Mouse (Mus musculus) gastrocnemius, postnatal 36 days (tissue): ENCODE data around the gene Akap2. TPM values are rescaled to one million over a fixed set of nuclear protein-coding genes. Genes with fewer than 3 reads are reported as not detected.

Experiments used
- DNase-seq, 2 experiments: peaks; one replicate each; pipeline ENCODE4 v3.0.0; 2022
- intact Hi-C: fragments of 180-260 bp; cut with DNase I; formaldehyde crosslinking; loops from one replicate; pipeline ENCODE4 v1.15.1; 2025
- total RNA-seq, 2 experiments: library from RNA; stranded (reverse); gene quantifications; 2 replicates each; pipeline ENCODE4 v1.2.3; 2021

Akap2 gene
- total RNA-seq, 2 experiments from 2014 or later, result 29.6 to 35.6 TPM

DNA sequence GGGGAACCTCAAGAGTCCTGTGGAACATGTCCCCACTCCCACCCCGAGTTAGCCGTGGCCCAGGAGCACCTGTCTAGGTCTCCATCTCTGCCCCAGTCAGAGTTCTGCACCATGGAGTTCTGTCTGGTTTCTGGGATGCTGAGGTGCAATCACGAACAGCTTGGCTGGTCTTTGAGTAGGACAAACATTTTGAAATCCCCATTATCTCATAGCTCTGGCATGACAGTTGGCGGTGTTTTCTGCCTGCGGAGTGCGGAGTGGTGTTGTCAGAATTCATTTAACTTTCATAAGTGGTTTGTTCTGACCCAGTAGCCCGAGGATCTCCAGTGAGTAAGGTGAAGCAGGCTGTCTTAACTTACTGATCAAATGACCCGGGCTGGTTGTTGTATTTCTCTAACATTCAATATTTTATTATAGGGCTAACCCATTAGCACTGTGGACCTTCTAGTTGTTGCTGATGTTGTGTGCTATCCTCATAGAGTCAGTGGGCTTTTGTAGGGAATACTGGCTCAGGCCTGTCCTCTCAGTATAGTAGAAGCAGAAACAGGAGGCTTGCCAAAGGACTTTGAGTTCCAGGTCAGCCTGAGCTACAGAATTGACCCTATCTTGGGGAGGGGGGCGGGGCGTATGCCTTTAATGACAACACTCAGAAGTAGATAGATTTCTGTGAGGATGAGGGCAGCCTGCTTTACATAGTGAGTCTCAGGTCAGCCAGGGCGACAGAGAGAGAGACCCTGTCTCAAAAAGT is 66.6 kb downstream of the Akap2 start:
- intact Hi-C loops, result no loop called here
- no peak for DNase-seq

DNA sequence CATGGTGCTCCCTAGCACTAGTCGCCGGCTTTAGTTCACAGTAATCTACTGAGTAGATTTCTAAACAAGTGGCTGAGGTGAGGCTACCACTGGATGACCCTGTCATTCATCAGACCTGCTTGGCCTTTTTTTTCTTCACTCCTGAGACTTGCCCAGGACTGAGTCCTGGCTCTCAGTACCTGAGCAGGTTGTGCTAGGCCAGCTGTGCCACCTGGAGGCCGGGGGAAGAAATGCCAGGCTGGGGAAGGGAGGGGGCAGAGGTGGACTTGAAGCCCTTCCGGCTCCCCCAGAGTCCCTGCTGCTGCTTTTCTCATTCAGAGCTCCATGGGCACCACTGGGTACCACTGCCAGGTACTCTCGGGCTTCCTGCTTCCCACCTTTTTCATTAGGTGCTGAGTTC is 71.3 kb downstream of the Akap2 start:
- DNase-seq, result no peak
- intact Hi-C loops, result loop anchor here (1.0 to 5.0 kb wide), 2 partner anchors 94 to 117 kb away; no protein-coding TSS in a partner anchor

DNA sequence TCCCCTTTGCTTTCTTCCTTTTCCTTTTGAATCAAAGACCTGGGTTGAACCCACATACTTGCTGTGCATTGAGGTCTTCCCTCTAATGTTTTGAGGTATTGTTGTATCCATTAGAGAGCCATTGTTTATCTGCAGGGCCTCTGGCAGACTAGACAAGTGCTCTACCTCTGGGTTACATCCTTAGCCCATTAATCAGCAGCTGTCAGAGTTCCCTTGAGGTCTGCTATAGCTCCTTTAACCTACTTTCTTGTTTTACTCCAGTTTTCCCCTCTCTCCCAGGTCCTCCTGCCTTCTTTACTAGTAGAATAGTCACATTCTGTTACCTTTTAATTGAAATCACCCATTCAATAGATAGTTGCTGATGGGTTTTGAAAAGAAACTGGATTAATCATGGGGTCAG is 71.7 kb downstream of the Akap2 start:
- intact Hi-C loops, result loop anchor here (5.0 kb wide), 1 partner anchor 93 kb away; no protein-coding TSS in a partner anchor

DNA sequence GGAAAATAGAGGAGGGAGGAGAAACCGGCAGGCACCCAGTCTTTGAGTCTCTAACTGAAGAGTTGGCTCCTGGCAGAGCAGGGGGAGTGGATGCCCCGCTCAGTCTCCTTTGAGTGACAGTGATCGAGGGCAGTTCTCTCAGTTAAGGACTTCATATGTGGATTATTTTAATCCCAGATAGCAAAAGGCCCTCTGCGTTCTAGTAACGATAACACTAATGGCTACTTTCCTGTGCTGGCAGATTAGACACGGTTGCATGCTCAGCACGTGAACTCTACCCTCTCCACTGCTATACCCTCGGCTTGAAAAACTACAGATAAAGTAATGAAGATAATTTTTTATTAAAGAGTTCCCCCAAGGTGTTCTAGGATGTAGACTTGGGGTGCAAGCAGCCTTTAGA is 76.5 kb downstream of the Akap2 start:
- intact Hi-C loops, result no loop called here

More for the DNA sequence above, 71.7 kb downstream of the Akap2 start:
- no peak for DNase-seq

DNA sequence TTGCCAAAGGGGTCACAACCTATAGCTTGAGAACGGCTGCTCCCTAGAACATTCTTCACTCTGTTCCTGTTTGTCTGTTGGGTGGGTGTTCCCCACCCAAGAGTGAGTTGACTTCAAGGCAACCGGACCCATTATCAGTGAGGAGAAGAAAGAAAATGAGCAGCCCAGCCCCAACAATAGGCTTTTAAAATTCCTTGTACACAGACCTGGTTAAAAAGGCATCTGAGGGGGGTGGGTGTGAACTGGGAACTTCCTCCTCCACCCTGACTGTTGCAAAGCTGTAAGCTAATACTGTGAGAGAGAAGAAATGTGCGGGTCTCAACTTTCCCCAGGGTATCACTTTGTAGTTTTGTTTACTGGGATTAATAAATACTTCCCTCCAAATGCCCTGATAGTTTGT is 77.1 kb downstream of the Akap2 start:
- no peak for DNase-seq
- intact Hi-C loops, result no loop called here

More for the DNA sequence above, 76.5 kb downstream of the Akap2 start:
- no peak for DNase-seq

DNA sequence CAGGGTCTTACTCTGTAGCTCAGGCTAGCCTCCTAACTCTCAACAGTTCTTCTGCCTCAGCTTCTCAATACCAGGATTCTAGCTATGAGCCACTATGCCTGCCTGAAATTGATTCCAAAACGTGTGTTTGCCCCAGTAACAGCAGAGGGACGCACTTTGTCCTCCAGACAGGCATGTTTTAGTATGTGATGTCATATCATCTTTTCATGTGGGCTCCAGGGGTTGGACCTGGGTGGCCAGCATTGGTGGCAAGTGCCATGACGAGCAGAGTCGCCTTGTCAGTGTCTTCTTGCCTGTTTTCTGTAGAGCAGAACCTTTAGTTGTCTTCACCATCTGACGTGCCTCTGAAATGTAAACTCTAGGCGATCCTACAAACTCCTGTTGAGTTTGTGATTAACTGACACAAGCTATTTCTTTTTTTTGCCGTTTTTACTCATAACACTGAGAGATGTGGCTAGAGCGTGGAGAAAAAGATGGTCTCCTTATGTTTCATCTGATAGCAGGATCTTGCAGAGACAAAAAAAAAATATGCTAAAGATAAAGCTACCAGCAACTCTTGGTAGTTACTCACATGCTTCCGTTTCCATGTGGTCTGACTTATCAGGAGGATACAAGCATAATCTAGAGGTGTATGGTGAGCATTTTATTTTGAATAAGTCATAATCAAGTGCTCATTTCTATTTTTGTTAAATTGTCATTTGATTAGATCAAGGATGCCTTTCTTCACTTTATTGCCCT is 80.3 kb downstream of the Akap2 start:
- no peak for DNase-seq
- intact Hi-C loops, result no loop called here

DNA sequence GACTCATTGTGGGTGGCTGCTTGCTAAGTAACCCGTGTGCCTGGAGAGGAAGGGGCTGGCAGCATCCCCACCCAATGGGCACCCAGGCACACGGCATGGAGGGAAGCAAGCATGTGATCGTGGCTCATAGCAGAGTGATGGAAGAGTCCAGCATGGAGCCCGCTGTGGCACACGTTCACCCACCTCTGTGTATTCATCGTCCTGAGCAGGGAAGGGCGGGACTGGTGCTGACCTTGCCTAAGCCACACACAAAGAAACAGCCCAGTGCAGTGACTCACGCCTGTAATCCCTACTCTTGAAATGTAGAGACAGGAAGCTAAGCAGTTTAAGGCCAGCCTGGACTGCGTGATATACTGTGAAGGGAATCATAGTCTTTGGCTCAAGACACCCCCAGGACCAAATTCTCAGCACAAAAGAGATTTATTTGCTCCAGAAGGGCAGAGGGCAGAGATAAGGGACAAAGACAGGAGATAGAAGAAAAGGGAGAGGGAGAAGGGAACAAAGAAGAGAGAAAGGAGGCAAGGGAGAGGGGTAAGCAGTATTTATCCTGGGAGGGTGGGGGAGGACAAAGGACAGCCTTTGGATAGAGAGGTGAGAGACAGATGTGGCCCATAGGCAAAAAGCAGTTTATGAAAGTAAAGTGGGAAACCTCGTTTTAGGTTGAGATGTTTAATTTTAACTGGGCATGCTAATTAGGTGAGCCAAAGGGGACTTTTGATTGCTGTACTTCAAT is 81.0 kb downstream of the Akap2 start:
- intact Hi-C loops, result no loop called here

DNA sequence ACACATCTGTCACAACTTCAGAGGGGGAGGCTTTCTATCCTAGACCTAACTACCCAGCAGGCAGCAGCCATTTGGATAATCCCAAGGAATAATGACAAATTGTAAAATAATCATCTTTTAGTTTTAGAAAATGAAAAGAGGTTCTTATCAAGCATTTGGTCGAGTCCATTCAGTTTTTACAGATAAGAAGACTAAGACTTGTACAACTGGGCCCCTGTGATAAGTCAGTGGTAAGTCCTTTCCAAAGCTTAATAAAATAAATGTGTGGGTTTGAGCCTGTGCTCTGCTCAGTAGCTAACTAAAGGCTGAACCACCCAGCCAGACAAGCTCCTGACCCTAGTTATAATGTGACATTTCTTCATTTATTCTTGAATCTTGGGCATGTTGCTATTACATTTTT is 81.8 kb downstream of the Akap2 start:
- intact Hi-C loops, result no loop called here
- DNase-seq, result no peak

More for the DNA sequence above, 81.0 kb downstream of the Akap2 start:
- DNase-seq, result no peak

DNA sequence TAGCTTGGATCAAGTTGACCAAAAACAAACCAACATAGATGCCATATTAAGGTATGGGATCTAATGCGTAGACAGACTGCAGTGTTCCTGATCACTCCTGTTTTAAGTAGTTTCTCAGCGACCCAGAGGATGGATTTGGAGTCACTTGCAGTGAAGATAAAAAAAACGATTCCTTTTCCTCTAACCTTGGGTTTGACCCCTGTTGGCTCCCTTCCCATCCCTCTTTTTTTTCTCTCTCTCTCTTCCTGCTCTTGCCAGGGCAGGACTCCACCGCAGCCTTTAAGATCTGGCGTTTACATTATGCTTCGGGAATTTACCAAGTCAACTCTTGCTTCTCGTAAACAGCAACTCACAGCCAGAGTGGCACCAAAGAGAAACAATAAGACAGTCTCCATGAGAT is 83.8 kb downstream of the Akap2 start:
- no peak for DNase-seq
- intact Hi-C loops, result no loop called here

DNA sequence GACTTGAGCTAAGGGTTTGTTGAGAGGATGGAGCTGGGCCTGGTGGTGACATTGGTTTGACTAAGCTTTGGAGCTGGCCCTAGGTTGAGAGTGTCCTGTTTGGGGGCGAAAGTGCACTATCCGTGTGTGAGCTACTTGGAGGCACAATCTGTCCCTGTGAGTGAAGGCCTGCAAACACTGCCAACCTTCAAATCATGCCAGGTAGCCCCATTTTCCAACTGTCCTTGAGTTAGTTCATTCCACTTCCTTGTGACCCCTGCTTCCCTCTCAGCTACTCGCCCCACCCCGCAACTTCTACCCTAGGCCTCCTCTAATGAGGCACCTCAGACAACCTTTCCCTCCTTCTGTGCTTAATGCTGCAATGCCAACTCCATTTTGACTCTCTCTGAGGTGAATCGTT is 84.5 kb downstream of the Akap2 start:
- intact Hi-C loops, result no loop called here
- DNase-seq, result no peak

DNA sequence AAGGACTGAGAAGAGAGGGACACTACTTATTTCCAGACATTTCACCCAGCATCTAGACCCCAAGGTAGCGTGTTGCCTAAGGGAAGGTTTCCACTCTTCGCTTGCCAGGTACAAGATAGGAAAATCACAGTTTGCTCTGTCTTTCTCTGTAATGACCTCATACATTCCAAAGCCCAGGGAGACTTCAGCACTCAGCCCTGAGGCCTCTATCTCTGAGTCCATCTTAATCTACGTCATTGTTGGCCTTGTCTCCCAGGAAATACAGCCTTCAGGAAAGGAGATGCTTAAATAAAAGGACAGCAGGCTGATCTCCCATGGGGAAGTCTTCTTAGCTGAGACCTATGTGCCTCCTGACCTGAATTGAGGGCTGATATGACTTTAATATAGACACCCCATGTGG is 85.0 kb downstream of the Akap2 start:
- intact Hi-C loops, result no loop called here
- DNase-seq, result no peak

DNA sequence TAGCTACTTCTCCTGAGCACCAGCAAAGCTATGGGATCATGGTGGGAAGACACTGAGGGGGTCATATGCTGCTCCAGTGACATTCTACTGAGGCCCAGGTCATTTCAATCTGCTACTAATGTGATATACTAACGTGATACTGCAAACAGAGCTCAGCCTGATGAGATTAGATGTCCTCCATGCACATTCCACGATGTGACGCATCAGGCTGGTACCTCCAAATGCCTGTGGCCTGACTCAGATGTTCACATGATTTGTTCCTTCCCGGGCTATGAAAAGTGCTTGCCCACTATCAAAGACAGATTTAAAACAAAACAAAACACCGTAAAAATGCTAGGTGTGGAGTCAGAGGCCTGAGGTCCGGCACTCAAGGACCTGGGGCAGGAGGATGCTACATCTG is 87.4 kb downstream of the Akap2 start:
- intact Hi-C loops, result no loop called here
- DNase-seq, result no peak

DNA sequence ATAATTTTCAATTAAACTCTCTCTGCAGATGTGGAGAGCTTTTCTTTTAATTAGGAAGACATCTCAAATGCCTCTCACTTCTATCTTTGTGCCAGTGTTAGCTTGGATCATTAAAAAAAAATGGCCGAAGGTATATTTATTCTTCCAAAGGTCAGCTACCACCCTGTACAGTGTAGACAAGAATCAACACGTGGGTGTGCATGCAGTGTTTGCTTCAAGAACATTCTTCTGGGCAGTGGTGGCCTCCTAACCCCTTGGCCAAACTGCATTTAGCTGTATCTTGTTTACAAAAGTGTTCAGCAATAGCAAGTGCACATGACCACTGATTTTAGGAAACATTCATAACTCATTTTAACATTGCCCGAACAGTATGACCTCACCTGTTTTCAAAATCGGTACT is 92.0 kb downstream of the Akap2 start:
- intact Hi-C loops, result no loop called here
- no peak for DNase-seq

DNA sequence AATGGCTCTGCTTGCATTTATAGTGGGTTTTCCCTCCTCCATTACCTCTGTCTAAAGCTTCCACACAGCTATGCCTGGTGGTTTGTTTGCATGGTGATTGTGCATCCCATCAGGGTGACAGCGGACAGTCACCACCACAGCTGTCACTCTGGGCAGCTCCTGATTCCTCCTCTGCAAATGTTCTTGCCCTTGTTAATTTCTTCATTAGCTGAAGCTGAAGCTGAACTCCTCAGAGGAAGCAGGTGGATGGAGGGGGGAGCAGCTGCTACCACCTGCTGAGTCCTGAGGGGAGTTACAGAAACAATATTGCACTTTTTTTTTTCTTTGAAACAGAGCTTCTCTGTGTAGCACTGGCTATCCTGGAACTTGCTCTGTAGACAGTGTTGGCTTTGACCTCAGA is 94.6 kb downstream of the Akap2 start:
- intact Hi-C loops, result no loop called here
- DNase-seq, result no peak

DNA sequence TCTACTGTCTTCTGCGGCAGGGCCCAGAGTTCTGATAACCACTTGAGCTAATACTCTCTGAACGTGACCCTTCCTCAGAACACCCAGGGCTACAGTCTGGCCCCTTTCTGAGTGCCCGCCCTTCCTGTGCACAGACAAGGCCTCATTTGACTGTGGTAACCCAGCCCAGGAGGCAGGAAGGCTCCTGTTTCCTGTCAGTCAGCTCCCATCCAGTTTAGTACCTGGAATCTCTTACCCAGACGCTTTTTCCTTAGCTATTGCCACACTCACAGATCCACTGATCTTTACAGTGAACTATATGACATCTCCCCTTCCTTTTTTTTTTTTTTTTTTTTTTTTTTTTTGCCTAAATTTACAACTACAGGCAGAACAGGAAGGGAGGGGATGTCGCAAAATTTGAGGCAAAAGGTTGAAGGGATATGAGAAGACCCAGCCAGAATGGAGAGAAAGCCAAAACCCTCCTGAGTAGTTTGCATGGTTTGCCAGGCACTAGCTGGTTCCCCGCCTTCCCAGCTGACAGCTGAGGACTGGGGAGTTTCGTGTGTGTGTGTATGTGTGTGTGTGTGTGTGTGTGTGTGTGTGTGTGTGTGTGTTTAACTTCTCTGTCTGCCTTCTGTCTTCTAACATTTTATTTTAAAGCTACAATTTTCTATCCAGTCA is 95.6 kb downstream of the Akap2 start:
- DNase-seq, result no peak
- intact Hi-C loops, result no loop called here

DNA sequence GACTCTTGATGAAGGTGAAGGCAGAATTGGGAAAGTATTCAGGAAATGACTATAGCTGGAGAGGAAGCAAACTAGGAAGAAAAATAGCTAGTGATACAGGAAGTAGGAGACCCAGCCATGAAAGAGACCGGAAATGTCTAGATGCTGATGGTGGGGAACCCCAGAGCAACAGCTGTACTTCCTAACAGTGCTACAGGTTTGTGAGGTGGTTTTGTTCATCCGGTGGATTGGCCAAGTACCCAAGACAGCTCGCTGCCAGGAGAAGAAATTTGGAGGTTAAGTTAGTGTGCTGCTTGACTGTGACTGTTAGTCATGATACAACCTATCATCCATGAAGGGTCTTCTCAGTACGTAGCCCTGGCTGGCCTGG is 96.1 kb downstream of the Akap2 start:
- DNase-seq, result no peak

DNA sequence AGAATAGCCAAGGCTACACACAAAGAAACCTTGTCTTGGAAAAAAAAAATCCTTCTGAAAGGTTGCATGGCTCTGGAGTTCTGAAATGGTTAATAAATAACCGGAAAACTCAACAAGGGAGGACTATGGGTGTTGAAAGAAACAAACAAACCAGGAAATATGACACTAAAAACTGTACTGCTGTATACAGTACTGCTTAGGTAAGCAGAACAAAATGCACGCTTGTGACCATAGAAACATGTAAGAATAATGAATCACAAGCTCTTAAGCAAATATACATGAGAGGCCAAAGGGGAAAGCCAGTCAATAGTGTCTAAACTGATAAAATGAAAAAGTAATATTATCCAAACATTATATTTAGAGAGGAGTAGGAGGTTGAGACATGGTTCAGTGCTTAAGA is 97.9 kb downstream of the Akap2 start:
- intact Hi-C loops, result no loop called here
- DNase-seq, result no peak

More for the DNA sequence above, 96.1 kb downstream of the Akap2 start:
- intact Hi-C loops, result no loop called here

DNA sequence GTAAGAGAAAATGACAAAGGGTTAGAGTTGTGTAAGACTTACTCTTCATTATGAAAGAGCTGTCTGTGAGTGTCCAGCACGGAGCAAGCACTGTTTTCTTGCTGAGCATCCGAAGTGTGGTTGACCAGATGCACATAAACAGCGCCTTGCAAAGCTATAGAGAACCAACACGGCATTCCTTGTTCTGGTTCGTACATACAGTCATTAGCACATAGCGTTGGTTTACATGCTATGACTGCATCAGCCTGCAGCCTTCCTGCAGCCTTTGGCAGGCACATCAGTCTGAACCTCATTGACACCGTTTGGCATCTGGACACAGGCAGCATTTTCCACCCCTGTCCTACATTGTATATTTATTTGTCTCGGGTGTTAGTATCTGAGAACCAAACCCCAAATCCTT is 98.7 kb downstream of the Akap2 start:
- intact Hi-C loops, result no loop called here
- DNase-seq, result no peak

DNA sequence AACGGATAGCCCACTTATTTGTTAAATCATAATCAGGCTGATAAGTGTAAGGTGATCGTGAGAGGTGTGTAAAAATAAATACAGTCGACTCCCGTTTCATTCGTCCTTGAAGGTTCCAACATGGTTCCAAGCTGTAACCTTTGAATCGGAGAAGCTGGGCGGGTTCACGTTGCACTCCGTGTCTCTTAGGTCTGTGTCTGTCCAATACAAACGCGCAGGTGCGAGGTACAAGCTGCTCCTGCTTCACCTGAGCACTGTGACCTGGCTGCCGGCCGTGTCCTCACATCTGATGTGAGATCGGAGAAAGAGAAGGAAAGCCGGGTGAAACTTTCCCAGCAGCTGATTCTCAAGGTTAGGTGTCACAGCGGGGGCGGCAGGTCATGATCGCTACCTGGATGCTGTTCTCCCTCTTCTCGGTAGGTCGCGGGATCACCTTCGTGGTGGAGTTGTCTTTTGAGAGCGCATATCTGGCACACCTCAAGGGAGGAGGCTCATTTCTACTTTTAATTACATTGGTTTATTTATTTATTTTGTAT is 103.5 kb downstream of the Akap2 start:
- intact Hi-C loops, result no loop called here
- DNase-seq, result no peak

DNA sequence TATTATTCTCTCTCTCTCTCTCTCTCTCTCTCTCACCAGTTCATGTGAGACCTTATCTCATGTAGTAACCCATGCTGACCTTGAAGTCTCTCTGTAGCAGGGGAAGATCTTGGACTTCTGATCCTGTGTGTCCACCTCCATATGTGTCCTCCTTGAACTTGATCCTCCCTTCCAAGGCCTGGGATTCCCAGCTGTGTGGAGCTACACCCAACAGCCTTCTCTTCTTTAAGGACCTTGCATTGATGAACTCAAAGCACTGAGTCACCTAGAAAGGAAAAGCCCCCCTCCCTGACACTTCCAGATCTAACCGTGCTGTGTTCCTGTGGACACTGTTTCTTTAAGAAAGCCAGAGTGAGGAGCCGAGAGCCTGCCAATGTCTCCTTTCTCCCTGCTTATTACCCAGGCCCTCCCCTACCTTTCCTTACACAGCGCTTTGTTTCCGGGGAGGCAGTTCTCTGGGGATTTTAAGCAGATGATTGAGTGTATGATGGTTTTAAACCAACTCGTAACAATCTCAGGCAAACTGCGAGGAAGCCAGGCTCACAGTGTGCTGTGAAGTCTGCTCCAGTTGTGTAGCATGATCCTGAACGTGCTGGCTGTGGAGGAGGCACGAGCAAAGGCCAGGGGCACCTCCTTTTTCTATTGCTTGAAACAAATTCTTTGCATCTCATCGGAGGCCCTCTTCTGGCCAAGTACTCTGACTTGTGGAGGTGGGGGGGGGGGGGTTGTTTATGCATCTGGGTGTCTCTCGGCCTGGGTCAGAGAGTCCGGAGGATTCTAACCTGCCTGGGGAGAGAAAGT is 104.3 kb downstream of the Akap2 start:
- intact Hi-C loops, result no loop called here
- no peak for DNase-seq
